Mouse (Mus musculus): Measurements from ENCODE around the gene Tbcc. TPM values are rescaled to one million over a fixed set of nuclear protein-coding genes. Genes with fewer than 3 reads are reported as not detected.

Tbcc gene
- polyA plus RNA-seq, 1 experiment from 2014 or later, result 66.3 TPM

DNA sequence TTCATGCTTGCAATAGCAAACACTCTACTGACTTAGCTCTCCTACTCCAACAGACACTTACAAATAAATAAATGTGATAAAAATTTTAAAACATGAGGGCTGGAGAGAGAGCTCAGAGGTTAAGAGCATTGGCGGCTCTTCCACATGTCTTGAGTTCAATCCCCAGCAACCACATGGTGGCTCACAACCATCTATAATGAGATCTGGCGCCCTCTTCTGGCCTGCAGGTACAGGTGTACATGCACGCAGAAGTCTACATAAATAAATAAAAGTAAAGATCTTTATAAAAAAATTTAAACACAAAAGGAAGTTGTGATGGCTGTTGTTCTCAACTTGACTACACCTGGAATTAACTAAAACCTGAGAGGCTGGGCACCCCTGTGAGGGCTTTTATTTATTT, 14.9 kb upstream of the Tbcc start:
- Histone ChIP-seq H3K4me1 (peaks cover 41% of the 10 kb centered on the region), H3K27ac (no peak overlapping the region), H3K4me3 (no peak overlapping the region), H3K36me3 (0 out of 2 replicates have a peak, but pooled peaks cover 4% of the 10 kb centered on the region), H3K27me3 (ENCODE audit: low read depth, poor library complexity, severe bottlenecking) (no peaks in the 10 kb centered on the region), H3K9me3 (replicated peaks) (no peaks in the 10 kb centered on the region)
- DNase-seq (ENCODE audit: low spot score), result no peak
- 71% methylated on average over 3 of the region's 3 CpGs for WGBS

DNA sequence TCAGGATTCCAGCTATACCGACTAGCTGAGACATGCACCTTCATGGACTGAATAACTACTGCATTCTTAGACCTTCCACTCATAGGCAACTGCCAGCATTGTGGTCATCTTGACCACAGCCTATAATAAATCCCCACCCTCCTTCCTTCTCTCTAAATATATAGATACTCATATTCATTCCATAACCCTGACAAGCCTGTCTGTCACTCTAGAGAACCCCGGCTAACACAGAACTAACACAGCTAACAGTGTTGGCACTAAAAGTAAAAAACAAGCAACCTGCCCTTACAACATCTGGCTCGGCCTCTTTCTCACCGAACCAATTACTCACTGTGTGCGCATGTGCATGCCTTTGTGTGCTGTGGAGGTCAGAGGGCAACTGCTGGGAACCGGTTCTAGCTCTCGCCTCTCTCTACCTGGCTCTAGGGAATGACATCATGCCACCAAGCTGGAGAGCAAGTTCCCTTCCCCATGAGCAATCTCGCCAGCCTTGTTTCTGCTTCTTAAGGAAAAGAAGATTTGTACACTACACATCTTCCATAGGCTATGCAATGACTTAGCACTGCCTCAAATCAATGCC, 14.0 kb upstream of the Tbcc start:
- H3K27me3 ChIP-seq (ENCODE audit: low read depth, poor library complexity, severe bottlenecking), result no peaks in the 10 kb centered on the region
- peak; percentile 65 for DNase-seq (ENCODE audit: low spot score)
- H3K9me3 ChIP-seq (replicated peaks), result no peaks in the 10 kb centered on the region
- peak overlapping the region; percentile 6; the same call in 1 of the 2 replicates for H3K4me3 ChIP-seq
- H3K27ac ChIP-seq, result peak overlapping the region; percentile 61
- 0 out of 2 replicates have a peak, but pooled peaks cover 4% of the 10 kb centered on the region for H3K36me3 ChIP-seq
- peaks cover 41% of the 10 kb centered on the region for H3K4me1 ChIP-seq
- 56% methylated on average over 8 of the region's 8 CpGs for WGBS

DNA sequence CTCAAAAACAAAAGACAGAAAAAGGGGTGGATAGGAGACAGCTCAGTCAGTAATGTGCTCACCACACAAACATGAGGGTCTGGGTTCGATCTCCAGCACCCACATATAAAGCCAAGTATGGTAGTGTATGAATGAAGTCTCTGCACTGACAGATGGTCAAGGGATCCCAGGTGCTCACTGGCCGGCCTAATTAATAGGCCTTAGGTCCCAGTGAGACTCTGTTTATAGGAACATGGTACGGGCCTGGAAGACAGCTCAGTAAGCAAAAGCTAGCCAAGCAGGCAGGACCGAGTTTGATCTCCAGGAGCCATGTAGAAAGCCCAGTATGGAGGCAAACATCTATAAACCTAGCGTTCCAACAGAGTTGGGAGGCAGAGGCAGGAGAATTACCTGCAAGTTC, 13.4 kb upstream of the Tbcc start:
- no peaks in the 10 kb centered on the region for H3K9me3 ChIP-seq (replicated peaks)
- 90% methylated on average over 5 of the region's 5 CpGs for WGBS
- DNase-seq (ENCODE audit: low spot score), result no peak
- no peak overlapping the region for H3K4me3 ChIP-seq
- no peaks in the 10 kb centered on the region for H3K27me3 ChIP-seq (ENCODE audit: low read depth, poor library complexity, severe bottlenecking)
- H3K4me1 ChIP-seq, result peaks cover 41% of the 10 kb centered on the region
- H3K27ac ChIP-seq, result peak overlapping the region; percentile 61
- H3K36me3 ChIP-seq, result 0 out of 2 replicates have a peak, but pooled peaks cover under 1% of the 10 kb centered on the region

DNA sequence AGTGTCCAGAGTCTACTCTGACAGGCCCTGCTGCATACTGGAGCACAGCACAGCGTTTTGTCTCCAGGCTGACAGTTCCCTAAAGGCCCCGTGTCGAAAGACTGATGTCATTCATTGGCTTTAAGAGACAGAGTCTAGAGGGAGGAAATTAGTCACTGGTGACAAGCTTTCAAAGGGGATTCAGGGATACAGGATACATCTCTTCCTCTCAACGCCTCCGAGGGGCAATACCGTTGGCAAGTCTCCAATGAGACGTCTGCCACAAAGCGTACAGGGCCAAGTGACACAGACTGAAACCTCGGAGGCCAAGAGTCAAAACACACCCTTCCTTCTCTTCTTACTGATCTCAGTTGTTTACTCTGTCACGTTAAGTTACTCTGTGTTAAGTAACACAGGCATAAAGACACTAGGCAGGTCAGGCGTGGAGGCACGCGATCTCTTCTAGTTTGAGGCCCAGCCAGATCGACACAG, 10.6 kb upstream of the Tbcc start:
- H3K36me3 ChIP-seq, result no peaks in the 10 kb centered on the region
- no peaks in the 10 kb centered on the region for H3K9me3 ChIP-seq (replicated peaks)
- H3K4me1 ChIP-seq, result peaks cover 25% of the 10 kb centered on the region
- H3K27ac ChIP-seq, result no peak overlapping the region
- H3K27me3 ChIP-seq (ENCODE audit: low read depth, poor library complexity, severe bottlenecking), result no peaks in the 10 kb centered on the region
- H3K4me3 ChIP-seq, result no peak overlapping the region
- DNase-seq (ENCODE audit: low spot score), result no peak
- 71% methylated on average over 14 of the region's 14 CpGs for WGBS

DNA sequence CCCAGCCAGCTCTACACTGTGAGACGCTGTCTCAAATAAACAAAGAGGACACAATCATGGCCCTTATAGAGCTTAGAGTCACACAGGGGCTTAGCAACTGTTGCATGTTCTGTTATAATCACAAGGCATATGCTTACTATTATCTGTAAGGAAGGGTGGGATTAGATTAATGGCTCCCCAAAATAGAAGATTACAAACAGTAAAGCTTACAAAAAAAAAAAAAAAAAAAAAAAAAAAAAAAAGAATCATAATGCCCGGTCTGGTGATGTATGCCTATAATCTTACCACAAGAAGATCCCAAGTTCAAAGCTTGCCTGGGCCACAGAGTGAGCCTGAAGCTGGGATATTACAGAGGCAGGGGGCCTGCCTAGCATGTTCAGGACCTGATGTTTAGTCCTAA, 10.2 kb upstream of the Tbcc start:
- Histone ChIP-seq H3K9me3 (replicated peaks) (no peaks in the 10 kb centered on the region), H3K27ac (no peak overlapping the region), H3K27me3 (ENCODE audit: low read depth, poor library complexity, severe bottlenecking) (no peaks in the 10 kb centered on the region), H3K4me1 (peaks cover 25% of the 10 kb centered on the region), H3K4me3 (no peak overlapping the region), H3K36me3 (no peaks in the 10 kb centered on the region)
- no peak for DNase-seq (ENCODE audit: low spot score)
- 84% methylated on average over 2 of the region's 2 CpGs for WGBS

DNA sequence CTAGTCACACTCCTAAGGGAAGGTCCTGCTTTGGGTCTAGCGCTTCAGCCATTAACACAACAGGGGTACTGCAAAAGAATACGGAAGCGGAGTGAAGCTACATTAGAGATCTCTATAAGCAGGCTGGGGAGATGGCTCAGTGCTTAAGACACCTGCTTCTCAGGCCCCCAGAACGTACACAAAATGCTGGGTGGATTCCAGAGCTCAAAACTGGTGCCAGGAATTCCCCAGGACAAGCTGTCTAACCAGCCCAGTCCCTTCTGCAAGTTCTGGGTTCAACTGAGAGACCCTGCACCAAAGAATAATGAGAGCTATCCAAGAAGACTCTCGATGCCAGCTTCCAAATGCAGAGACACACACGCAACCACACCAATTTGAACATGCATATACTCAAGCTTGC, 8.8 kb upstream of the Tbcc start:
- Histone ChIP-seq H3K4me1 (peaks cover 27% of the 10 kb centered on the region), H3K27me3 (ENCODE audit: low read depth, poor library complexity, severe bottlenecking) (no peaks in the 10 kb centered on the region), H3K4me3 (no peak overlapping the region), H3K36me3 (no peaks in the 10 kb centered on the region), H3K9me3 (replicated peaks) (no peaks in the 10 kb centered on the region), H3K27ac (no peak overlapping the region)
- WGBS, result 90% methylated on average over 6 of the region's 6 CpGs
- DNase-seq (ENCODE audit: low spot score), result no peak

DNA sequence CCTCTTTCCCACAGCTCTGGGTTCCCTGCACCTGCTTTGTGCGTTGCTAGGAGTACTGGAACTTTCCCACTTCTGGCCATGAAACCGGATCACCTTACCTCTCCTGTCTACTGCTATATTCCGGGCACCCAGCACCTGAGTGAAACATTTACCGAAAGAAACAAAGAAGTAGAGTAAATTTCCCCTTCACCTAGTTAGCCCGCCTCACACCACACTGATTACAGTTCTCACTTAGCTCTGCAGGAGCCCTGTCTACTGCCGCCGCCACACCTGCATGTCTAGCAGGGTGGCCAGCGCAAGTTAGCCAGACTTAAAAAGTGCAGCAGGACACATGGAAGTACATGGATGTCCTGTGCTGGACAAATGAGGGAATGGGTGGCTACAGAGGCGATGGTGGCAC, 7.4 kb upstream of the Tbcc start:
- H3K36me3 ChIP-seq, result no peaks in the 10 kb centered on the region
- no peaks in the 10 kb centered on the region for H3K27me3 ChIP-seq (ENCODE audit: low read depth, poor library complexity, severe bottlenecking)
- H3K9me3 ChIP-seq (replicated peaks), result no peaks in the 10 kb centered on the region
- H3K4me1 ChIP-seq, result peaks cover 19% of the 10 kb centered on the region
- DNase-seq (ENCODE audit: low spot score), result no peak
- no peak overlapping the region for H3K4me3 ChIP-seq
- no peak overlapping the region for H3K27ac ChIP-seq
- WGBS, result 89% methylated on average over 9 of the region's 9 CpGs

DNA sequence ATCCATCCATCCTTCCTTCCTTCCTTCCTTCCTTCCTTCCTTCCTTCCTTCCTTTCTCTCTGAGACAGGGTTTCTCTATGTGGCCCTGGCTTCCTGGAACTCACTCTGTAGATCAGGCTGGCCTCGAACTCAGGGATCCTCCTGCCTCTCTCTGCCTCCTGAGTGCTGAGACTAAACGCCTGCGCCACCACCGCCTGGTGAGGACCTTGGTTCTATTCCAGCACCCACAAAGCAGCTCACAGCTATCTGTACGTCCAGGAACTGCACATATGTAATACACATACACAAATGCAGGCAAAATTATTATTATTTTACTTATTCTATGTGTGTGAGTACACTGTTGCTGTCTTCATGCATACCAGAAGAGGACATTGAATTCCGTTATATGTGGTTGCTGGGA, 5.7 kb upstream of the Tbcc start:
- H3K36me3 ChIP-seq, result no peaks in the 10 kb centered on the region
- WGBS, result 95% methylated on average over 6 of the region's 6 CpGs
- H3K4me1 ChIP-seq, result peaks cover 29% of the 10 kb centered on the region
- H3K27ac ChIP-seq, result no peak overlapping the region
- H3K27me3 ChIP-seq (ENCODE audit: low read depth, poor library complexity, severe bottlenecking), result no peaks in the 10 kb centered on the region
- no peaks in the 10 kb centered on the region for H3K9me3 ChIP-seq (replicated peaks)
- DNase-seq (ENCODE audit: low spot score), result no peak
- H3K4me3 ChIP-seq, result no peak overlapping the region

DNA sequence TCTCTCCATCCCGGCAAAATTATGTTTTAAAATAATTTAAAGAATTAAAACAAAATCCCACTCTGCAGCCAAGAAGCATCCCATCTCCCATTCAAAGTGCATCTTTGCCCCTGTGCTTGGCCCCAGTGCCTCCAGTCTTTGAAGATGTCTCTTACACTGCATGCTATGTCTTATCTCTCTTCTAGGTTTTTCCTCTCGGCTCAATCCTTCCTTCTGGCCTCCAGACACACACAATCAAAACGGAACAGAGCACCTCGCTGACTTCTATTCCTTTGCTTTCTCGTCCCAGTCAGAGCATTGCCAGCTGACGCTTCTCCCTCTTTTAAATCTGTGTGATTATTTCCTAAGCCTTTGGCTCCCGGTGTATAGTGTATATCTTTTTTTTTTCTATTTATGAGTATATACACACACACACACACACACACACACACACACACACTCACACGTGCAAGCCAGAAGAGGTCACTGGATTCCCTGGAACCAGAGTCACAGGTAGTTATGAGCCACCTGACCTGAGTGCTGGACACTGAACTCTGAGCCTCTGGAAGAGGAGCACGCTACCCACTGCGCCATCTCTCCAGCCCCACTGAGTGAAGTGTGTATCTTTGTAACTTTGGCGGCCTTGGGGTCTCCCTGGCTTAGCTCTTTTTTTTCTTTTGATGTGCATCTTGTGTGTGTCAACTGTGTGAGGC, 5.1 kb upstream of the Tbcc start:
- Histone ChIP-seq H3K27ac (0 out of 2 replicates have a peak overlapping the region, but pooled peaks have one; percentile 16), H3K4me3 (no peak overlapping the region), H3K27me3 (ENCODE audit: low read depth, poor library complexity, severe bottlenecking) (no peaks in the 10 kb centered on the region), H3K9me3 (replicated peaks) (no peaks in the 10 kb centered on the region), H3K36me3 (no peaks in the 10 kb centered on the region), H3K4me1 (peaks cover 26% of the 10 kb centered on the region)
- DNase-seq (ENCODE audit: low spot score), result no peak
- WGBS, result 83% methylated on average over 11 of the region's 11 CpGs

DNA sequence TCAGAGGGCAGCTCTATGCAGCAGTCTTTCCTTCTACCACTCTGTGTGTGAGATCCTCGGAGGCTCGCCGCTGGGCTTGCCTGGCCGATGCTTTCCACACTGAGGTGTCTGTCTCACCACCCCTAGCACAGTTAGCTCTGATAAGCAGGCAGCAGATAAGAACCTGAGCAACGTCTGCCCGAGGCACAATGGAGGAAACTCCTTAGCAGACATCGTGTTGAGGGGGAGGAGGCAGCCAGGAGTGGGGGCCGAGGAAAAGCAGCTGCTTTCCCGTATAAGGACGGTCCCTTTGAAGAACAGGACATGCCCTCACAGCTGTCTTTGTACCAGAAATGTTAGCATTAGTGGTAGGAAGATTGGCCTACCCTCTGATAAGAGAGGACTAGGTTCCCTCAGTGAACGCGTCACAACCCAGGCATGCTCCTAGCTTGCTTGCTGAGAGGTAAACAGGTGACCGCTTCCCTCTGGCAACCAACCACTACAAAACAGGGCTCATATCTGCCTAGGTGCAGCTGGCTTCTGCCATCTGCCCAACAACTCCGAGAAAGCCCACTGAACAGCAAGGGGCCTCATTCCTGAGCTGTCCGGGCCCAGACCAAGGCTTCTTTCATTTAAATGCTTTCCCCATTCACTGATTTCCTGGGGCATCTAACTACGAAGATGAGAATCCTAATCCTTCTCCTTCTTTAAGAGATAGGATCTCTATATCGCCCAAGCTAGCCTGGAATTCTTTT, 4.4 kb upstream of the Tbcc start:
- 48% methylated on average over 17 of the region's 17 CpGs for WGBS
- Histone ChIP-seq H3K27me3 (ENCODE audit: low read depth, poor library complexity, severe bottlenecking) (no peaks in the 10 kb centered on the region), H3K4me3 (no peak overlapping the region), H3K27ac (0 out of 2 replicates have a peak overlapping the region, but pooled peaks have one; percentile 16), H3K9me3 (replicated peaks) (no peaks in the 10 kb centered on the region), H3K36me3 (no peaks in the 10 kb centered on the region), H3K4me1 (peaks cover 29% of the 10 kb centered on the region)
- DNase-seq (ENCODE audit: low spot score), result no peak

DNA sequence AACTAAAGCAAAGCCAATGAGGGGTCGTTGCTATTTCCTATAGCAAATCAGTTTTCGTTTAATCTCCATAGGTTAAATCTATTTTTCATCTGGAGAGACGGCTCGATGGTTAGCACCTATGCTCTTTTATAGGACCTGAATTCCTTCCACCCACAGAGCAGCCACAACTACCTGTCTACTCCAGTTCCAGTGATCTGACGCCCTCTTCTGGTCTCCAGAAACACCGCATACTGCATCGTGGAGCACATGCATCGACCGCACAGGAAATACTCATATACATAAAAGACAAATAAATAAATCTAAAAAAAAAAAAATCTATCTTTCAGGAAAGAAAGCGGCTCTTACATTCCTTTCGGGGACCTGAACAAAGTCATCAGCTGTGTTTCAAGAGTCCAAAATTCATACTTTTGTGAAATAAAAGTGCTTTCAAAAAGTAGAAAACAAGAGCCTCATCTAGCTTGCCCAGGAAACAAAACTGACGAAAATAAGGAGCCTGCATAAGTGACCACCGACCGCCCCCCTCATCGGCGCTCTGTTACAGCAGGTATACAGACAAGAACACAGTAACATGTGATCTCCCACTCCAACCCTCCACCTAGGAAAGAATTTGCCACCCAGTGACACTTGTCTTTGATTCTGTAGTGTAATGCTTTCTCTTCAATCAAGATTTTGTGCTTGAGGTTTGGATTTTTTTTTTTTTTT, 1.8 kb upstream of the Tbcc start:
- DNase-seq (ENCODE audit: low spot score), result peak; percentile 43
- Histone ChIP-seq H3K4me1 (peaks cover 43% of the 10 kb centered on the region), H3K9me3 (replicated peaks) (no peaks in the 10 kb centered on the region), H3K36me3 (peaks cover 18% of the 10 kb centered on the region), H3K4me3 (peak overlapping the region; percentile 87), H3K27ac (peak overlapping the region; percentile 95), H3K27me3 (ENCODE audit: low read depth, poor library complexity, severe bottlenecking) (no peaks in the 10 kb centered on the region)
- 35% methylated on average over 16 of the region's 16 CpGs for WGBS

DNA sequence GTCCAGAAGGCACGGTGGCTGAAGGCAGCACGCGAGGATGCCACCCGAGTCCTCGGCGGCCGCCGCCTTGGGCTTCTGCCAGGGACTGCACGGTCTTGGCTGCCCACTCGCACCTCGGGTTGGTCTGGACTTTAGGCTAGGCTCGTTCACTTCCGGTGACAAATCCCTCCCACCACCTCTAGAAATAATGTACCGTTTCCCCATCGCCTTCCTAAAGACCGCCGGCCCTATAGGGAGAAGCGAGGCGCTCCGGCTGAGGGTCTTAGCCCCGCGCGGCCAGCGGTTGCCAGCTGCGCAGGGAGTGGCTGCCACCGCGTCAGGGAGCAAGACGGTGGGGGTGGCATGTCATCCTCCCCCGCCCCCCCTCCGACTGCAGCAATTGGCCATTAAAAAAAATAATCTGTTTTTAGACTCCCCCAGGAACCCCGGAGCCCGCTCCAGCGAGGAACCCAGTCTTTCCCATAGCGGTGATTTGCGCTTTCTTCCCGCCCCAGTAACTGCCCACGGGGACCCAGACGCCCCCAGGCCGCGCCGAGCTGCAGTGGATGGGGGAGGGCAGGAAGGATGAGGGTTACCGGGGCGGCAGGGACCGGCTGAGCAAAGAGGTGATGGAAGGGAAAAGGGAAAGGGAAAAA, 917 bp upstream of the Tbcc start:
- WGBS, result under 1% methylated on average over 44 of the region's 44 CpGs
- peak; percentile 81 for DNase-seq (ENCODE audit: low spot score)
- peak overlapping the region; percentile 95 for H3K27ac ChIP-seq

More for the DNA sequence above, 917 bp upstream of the Tbcc start:
- Histone ChIP-seq H3K9me3 (replicated peaks) (no peaks in the 10 kb centered on the region), H3K27me3 (ENCODE audit: low read depth, poor library complexity, severe bottlenecking) (no peaks in the 10 kb centered on the region), H3K4me1 (peaks cover 43% of the 10 kb centered on the region), H3K4me3 (peak overlapping the region; percentile 87), H3K36me3 (peaks cover 21% of the 10 kb centered on the region)
